Mouse (Mus musculus): ENCODE data around the gene Pex12. TPM values are rescaled to one million over a fixed set of nuclear protein-coding genes. Genes with fewer than 3 reads are reported as not detected.

Gene Pex12
- polyA plus RNA-seq, 1 experiment from 2014 or later = 10.5 TPM

GRCm38 (mm10) chr11:83304485-83304884, 2.1 kb upstream of the Pex12 start:
- H3K4me1 ChIP-seq (ENCODE audit: control insufficient read depth, insufficient read depth, low read length) = peaks cover 14% of the 10 kb centered on the region

GRCm38 (mm10) chr11:83303751-83304150, 1.4 kb upstream of the Pex12 start:
- H3K4me2 ChIP-seq (ENCODE audit: low read depth, low read length) = peak overlapping the region; percentile 86
- 0 out of 2 replicates have a peak, but pooled peaks cover 3% of the 10 kb centered on the region for H3K36me3 ChIP-seq (ENCODE audit: control insufficient read depth, insufficient read depth)
- no peak overlapping the region for H3K27ac ChIP-seq (ENCODE audit: low read length)
- no peaks in the 10 kb centered on the region for H3K27me3 ChIP-seq (ENCODE audit: control insufficient read depth, insufficient read depth, low read length)
- H3K4me1 ChIP-seq (ENCODE audit: control insufficient read depth, insufficient read depth, low read length) = peaks cover 14% of the 10 kb centered on the region
- H3K4me3 ChIP-seq (ENCODE audit: low read length) = peak overlapping the region; percentile 22
- 44% methylated on average over 5 of the region's 5 CpGs for WGBS
- H3K9me3 ChIP-seq (replicated peaks; ENCODE audit: control insufficient read depth, low read length) = no peaks in the 10 kb centered on the region
- peak overlapping the region; percentile 96 for H3K9ac ChIP-seq (ENCODE audit: low read length)
- no peak for ATAC-seq (replicated peaks; ENCODE audit: extremely low read depth, insufficient read depth, low FRiP score)

More at GRCm38 (mm10) chr11:83304485-83304884, 2.1 kb upstream of the Pex12 start:
- Histone ChIP-seq H3K4me3 (ENCODE audit: low read length) (no peak overlapping the region), H3K36me3 (ENCODE audit: control insufficient read depth, insufficient read depth) (0 out of 2 replicates have a peak, but pooled peaks cover 3% of the 10 kb centered on the region), H3K9me3 (replicated peaks; ENCODE audit: control insufficient read depth, low read length) (no peaks in the 10 kb centered on the region), H3K27me3 (ENCODE audit: control insufficient read depth, insufficient read depth, low read length) (no peaks in the 10 kb centered on the region), H3K9ac (ENCODE audit: low read length) (no peak overlapping the region), H3K27ac (ENCODE audit: low read length) (no peak overlapping the region), H3K4me2 (ENCODE audit: low read depth, low read length) (no peak overlapping the region)
- WGBS = 88% methylated on average over 2 of the region's 2 CpGs
- no peak for ATAC-seq (replicated peaks; ENCODE audit: extremely low read depth, insufficient read depth, low FRiP score)

DNA sequence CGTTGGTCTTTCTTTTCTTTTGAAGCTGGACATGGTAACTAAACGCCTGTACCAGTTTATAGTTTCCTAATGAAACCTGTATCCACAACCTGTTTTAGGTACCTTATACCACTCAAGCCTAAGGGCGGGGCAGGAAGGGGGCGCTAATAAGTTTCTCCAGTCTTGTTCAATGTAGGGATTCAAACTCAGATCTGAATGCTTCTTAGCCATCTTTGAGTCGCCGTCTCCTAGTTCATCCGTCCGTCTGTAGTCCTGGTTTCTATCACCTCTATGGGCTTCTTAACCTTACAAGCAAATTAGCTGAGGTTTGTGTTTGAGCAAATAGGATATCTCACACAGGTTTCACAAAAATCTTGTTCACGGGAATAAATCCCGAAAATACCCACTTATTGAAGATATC, 262 bp downstream of the Pex12 start:
- Histone ChIP-seq H3K27me3 (ENCODE audit: control insufficient read depth, insufficient read depth, low read length) (no peaks in the 10 kb centered on the region), H3K4me3 (ENCODE audit: low read length) (peak overlapping the region; percentile 96), H3K36me3 (ENCODE audit: control insufficient read depth, insufficient read depth) (0 out of 2 replicates have a peak, but pooled peaks cover under 1% of the 10 kb centered on the region), H3K9me3 (replicated peaks; ENCODE audit: control insufficient read depth, low read length) (no peaks in the 10 kb centered on the region), H3K27ac (ENCODE audit: low read length) (peak overlapping the region; percentile 97), H3K4me1 (ENCODE audit: control insufficient read depth, insufficient read depth, low read length) (peaks cover 23% of the 10 kb centered on the region), H3K9ac (ENCODE audit: low read length) (peak overlapping the region; percentile 96), H3K4me2 (ENCODE audit: low read depth, low read length) (peak overlapping the region; percentile 86)
- no peak for ATAC-seq (replicated peaks; ENCODE audit: extremely low read depth, insufficient read depth, low FRiP score)
- WGBS = 5% methylated on average over 10 of the region's 10 CpGs

GRCm38 (mm10) chr11:83301431-83301831, 955 bp downstream of the Pex12 start:
- no peaks in the 10 kb centered on the region for H3K9me3 ChIP-seq (replicated peaks; ENCODE audit: control insufficient read depth, low read length)
- no peak overlapping the region for H3K4me2 ChIP-seq (ENCODE audit: low read depth, low read length)
- no peak overlapping the region for H3K9ac ChIP-seq (ENCODE audit: low read length)
- H3K27me3 ChIP-seq (ENCODE audit: control insufficient read depth, insufficient read depth, low read length) = no peaks in the 10 kb centered on the region
- no peak overlapping the region for H3K4me3 ChIP-seq (ENCODE audit: low read length)
- ATAC-seq (replicated peaks; ENCODE audit: extremely low read depth, insufficient read depth, low FRiP score) = no peak
- H3K36me3 ChIP-seq (ENCODE audit: control insufficient read depth, insufficient read depth) = peaks cover 5% of the 10 kb centered on the region; the same call in 1 of the 2 replicates
- H3K27ac ChIP-seq (ENCODE audit: low read length) = no peak overlapping the region
- WGBS = 63% methylated on average over 2 of the region's 2 CpGs
- peaks cover 23% of the 10 kb centered on the region for H3K4me1 ChIP-seq (ENCODE audit: control insufficient read depth, insufficient read depth, low read length)

GRCm38 (mm10) chr11:83299724-83300123, 2.7 kb downstream of the Pex12 start:
- Histone ChIP-seq H3K4me3 (ENCODE audit: low read length) (no peak overlapping the region), H3K36me3 (ENCODE audit: control insufficient read depth, insufficient read depth) (peaks cover 17% of the 10 kb centered on the region), H3K27me3 (ENCODE audit: control insufficient read depth, insufficient read depth, low read length) (no peaks in the 10 kb centered on the region), H3K4me1 (ENCODE audit: control insufficient read depth, insufficient read depth, low read length) (peaks cover 21% of the 10 kb centered on the region), H3K9ac (ENCODE audit: low read length) (no peak overlapping the region), H3K27ac (ENCODE audit: low read length) (no peak overlapping the region), H3K9me3 (replicated peaks; ENCODE audit: control insufficient read depth, low read length) (no peaks in the 10 kb centered on the region), H3K4me2 (ENCODE audit: low read depth, low read length) (no peak overlapping the region)
- ATAC-seq (replicated peaks; ENCODE audit: extremely low read depth, insufficient read depth, low FRiP score) = no peak
- WGBS = 90% methylated on average over 9 of the region's 9 CpGs

GRCm38 (mm10) chr11:83298225-83299195, 3.9 kb downstream of the Pex12 start, which contains the start of gene Ap2b1:
TSS of gene Ap2b1 (plus strand) at chr11:83299024.
- peak; percentile 92 for ATAC-seq (replicated peaks; ENCODE audit: extremely low read depth, insufficient read depth, low FRiP score)
- H3K27me3 ChIP-seq (ENCODE audit: control insufficient read depth, insufficient read depth, low read length) = no peaks in the 10 kb centered on the region
- H3K27ac ChIP-seq (ENCODE audit: low read length) = peak within 1 kb of the TSS; percentile 82
- 2% methylated on average over 56 of the region's 56 CpGs for WGBS
- peaks cover 17% of the 10 kb centered on the region for H3K36me3 ChIP-seq (ENCODE audit: control insufficient read depth, insufficient read depth)
- no peaks in the 10 kb centered on the region for H3K9me3 ChIP-seq (replicated peaks; ENCODE audit: control insufficient read depth, low read length)
- H3K4me3 ChIP-seq (ENCODE audit: low read length) = peak within 1 kb of the TSS; percentile 70
- H3K4me2 ChIP-seq (ENCODE audit: low read depth, low read length) = peak within 1 kb of the TSS; percentile 71
- H3K9ac ChIP-seq (ENCODE audit: low read length) = peak within 1 kb of the TSS; percentile 82
- H3K4me1 ChIP-seq (ENCODE audit: control insufficient read depth, insufficient read depth, low read length) = peaks cover 12% of the 10 kb centered on the region

- 77% methylated on average over 6 of the region's 6 CpGs for WGBS
- Histone ChIP-seq H3K27ac (ENCODE audit: low read length) (peak overlapping the region; percentile 82), H3K9me3 (replicated peaks; ENCODE audit: control insufficient read depth, low read length) (no peaks in the 10 kb centered on the region), H3K4me3 (ENCODE audit: low read length) (peak overlapping the region; percentile 70), H3K9ac (ENCODE audit: low read length) (peak overlapping the region; percentile 82; the same call in 1 of the 2 replicates), H3K4me2 (ENCODE audit: low read depth, low read length) (peak overlapping the region; percentile 71), H3K4me1 (ENCODE audit: control insufficient read depth, insufficient read depth, low read length) (peaks cover 18% of the 10 kb centered on the region), H3K36me3 (ENCODE audit: control insufficient read depth, insufficient read depth) (peaks cover 17% of the 10 kb centered on the region), H3K27me3 (ENCODE audit: control insufficient read depth, insufficient read depth, low read length) (no peaks in the 10 kb centered on the region)
- ATAC-seq (replicated peaks; ENCODE audit: extremely low read depth, insufficient read depth, low FRiP score) = no peak
These were observed 4.6 kb downstream of the Pex12 start for GRCm38 (mm10) chr11:83297816-83298215.

DNA sequence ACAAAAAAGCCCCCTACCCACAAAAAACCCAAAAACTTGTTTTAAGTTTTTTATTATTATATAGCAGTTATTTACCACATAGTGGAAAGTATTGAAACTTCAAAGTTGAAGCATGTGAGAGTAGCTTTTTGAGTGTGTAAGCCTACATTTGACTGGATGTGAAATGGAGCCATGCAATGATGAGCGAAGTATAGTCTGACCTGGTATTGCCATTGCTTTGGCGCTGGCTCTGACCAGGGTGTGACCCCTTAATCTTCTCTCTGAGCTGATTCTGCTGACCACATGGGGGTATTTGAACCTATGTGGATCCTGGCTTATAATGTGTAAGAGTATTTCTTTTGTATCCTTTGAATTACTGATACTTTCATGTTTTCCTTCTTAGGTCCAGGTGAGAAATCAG, 8.3 kb downstream of the Pex12 start:
- H3K36me3 ChIP-seq (ENCODE audit: control insufficient read depth, insufficient read depth) = peaks cover 17% of the 10 kb centered on the region
- no peak overlapping the region for H3K27ac ChIP-seq (ENCODE audit: low read length)
- H3K9ac ChIP-seq (ENCODE audit: low read length) = no peak overlapping the region
- no peak overlapping the region for H3K4me2 ChIP-seq (ENCODE audit: low read depth, low read length)
- no peak for ATAC-seq (replicated peaks; ENCODE audit: extremely low read depth, insufficient read depth, low FRiP score)
- no peak overlapping the region for H3K4me3 ChIP-seq (ENCODE audit: low read length)
- peaks cover 27% of the 10 kb centered on the region for H3K4me1 ChIP-seq (ENCODE audit: control insufficient read depth, insufficient read depth, low read length)
- no peaks in the 10 kb centered on the region for H3K9me3 ChIP-seq (replicated peaks; ENCODE audit: control insufficient read depth, low read length)
- no peaks in the 10 kb centered on the region for H3K27me3 ChIP-seq (ENCODE audit: control insufficient read depth, insufficient read depth, low read length)
- WGBS = 91% methylated on average over 2 of the region's 2 CpGs

GRCm38 (mm10) chr11:83293182-83293581, 9.2 kb downstream of the Pex12 start:
- Histone ChIP-seq H3K4me1 (ENCODE audit: control insufficient read depth, insufficient read depth, low read length) (peaks cover 26% of the 10 kb centered on the region), H3K9ac (ENCODE audit: low read length) (peak overlapping the region; percentile 76), H3K36me3 (ENCODE audit: control insufficient read depth, insufficient read depth) (peaks cover 17% of the 10 kb centered on the region), H3K4me2 (ENCODE audit: low read depth, low read length) (peak overlapping the region; percentile 66), H3K27me3 (ENCODE audit: control insufficient read depth, insufficient read depth, low read length) (no peaks in the 10 kb centered on the region), H3K27ac (ENCODE audit: low read length) (no peak overlapping the region), H3K4me3 (ENCODE audit: low read length) (peak overlapping the region; percentile 60), H3K9me3 (replicated peaks; ENCODE audit: control insufficient read depth, low read length) (no peaks in the 10 kb centered on the region)
- ATAC-seq (replicated peaks; ENCODE audit: extremely low read depth, insufficient read depth, low FRiP score) = no peak
- 81% methylated on average over 1 of the region's 1 CpGs for WGBS
